In genomic region chr17:87603123-87603744, GRCm38 (mm10) we compare ENCODE assay signal across 15 mouse cellular contexts. TPM values are rescaled to one million over a fixed set of nuclear protein-coding genes. Genes with fewer than 3 reads are reported as not detected.
A peak's percentile ranks its signal among the peaks of the same experiment; 100 is the strongest.
DNase-seq lines count a peak whose midpoint lies in the region; ATAC-seq and TF ChIP-seq lines count a peak whose summit lies in the region.
"Had no signal": no experiment of that assay in that cellular context is flagged by ENCODE, and none has a peak within 500 bp of the region (broad histone marks: within the 10 kb centered on the region; RNA-seq: fewer than 3 reads in every experiment).

No protein-coding gene starts in this region.

- peak; percentile 39; the same call in 1 of the 2 replicates for ATAC-seq in lung, embryonic 15.5 days (ENCODE audit: borderline replicate concordance, extremely low read depth, low FRiP score, low TSS enrichment)
- peak; percentile 82 for ATAC-seq in intestine, embryonic 15.5 days

- H3K4me2 ChIP-seq in lung, embryonic 15.5 days, result no peak overlapping the region
- H3K4me2 ChIP-seq in intestine, embryonic 15.5 days (replicated peaks), result peak overlapping the region; percentile 37
- H3K4me2 ChIP-seq: heart, embryonic 15.5 days; hindbrain, embryonic 12.5 days had no signal

- no peak overlapping the region for H3K27ac ChIP-seq in lung, embryonic 15.5 days
- H3K27ac ChIP-seq in intestine, embryonic 15.5 days, result peak overlapping the region; percentile 77
- H3K27ac ChIP-seq in small intestine, adult 2 months (ENCODE audit: insufficient read depth, low read depth, low read length), result peak overlapping the region; percentile 99
- H3K27ac ChIP-seq: heart, embryonic 15.5 days; hindbrain, embryonic 12.5 days had no signal

- 54% methylated on average over 15 of the region's 15 CpGs for WGBS in lung, embryonic 15.5 days
- 59% methylated on average over 15 of the region's 15 CpGs for WGBS in intestine, embryonic 15.5 days
- WGBS in small intestine, adult 2 months, result 21% methylated on average over 15 of the region's 15 CpGs

- no peaks in the 10 kb centered on the region for H3K27me3 ChIP-seq in lung, embryonic 15.5 days
- H3K27me3 ChIP-seq in intestine, embryonic 15.5 days (replicated peaks), result no peaks in the 10 kb centered on the region
- no peaks in the 10 kb centered on the region for H3K27me3 ChIP-seq in small intestine, adult 2 months (ENCODE audit: control insufficient read depth, insufficient read depth, low read length)
- H3K27me3 ChIP-seq: heart, embryonic 15.5 days; hindbrain, embryonic 12.5 days had no signal

- H3K9me3 ChIP-seq in lung, embryonic 15.5 days, result no peaks in the 10 kb centered on the region
- no peaks in the 10 kb centered on the region for H3K9me3 ChIP-seq in intestine, embryonic 15.5 days
- H3K9me3 ChIP-seq: heart, embryonic 15.5 days; hindbrain, embryonic 12.5 days had no signal

- no peak overlapping the region for H3K9ac ChIP-seq in lung, embryonic 15.5 days
- peak overlapping the region; percentile 12; the same call in 1 of the 2 replicates for H3K9ac ChIP-seq in intestine, embryonic 15.5 days
- H3K9ac ChIP-seq: heart, embryonic 15.5 days; hindbrain, embryonic 12.5 days had no signal

- peak; percentile 11; the same call in 1 of the 2 replicates for TF ChIP-seq POLR2A in small intestine, adult 2 months (IDR thresholded peaks at IDR 0.05; ENCODE audit: low read depth, low read length)

- no peaks in the 10 kb centered on the region for H3K4me1 ChIP-seq in lung, embryonic 15.5 days
- H3K4me1 ChIP-seq in intestine, embryonic 15.5 days (replicated peaks), result no peaks in the 10 kb centered on the region
- H3K4me1 ChIP-seq in small intestine, adult 2 months (ENCODE audit: control insufficient read depth, insufficient read depth, insufficient read length, low read length), result peaks cover 6% of the 10 kb centered on the region
- H3K4me1 ChIP-seq: heart, embryonic 15.5 days; hindbrain, embryonic 12.5 days had no signal

- H3K36me3 ChIP-seq in lung, embryonic 15.5 days, result no peaks in the 10 kb centered on the region
- no peaks in the 10 kb centered on the region for H3K36me3 ChIP-seq in intestine, embryonic 15.5 days
- H3K36me3 ChIP-seq in small intestine, adult 2 months (ENCODE audit: control insufficient read depth, insufficient read depth, low read length), result no peaks in the 10 kb centered on the region
- H3K36me3 ChIP-seq: heart, embryonic 15.5 days; hindbrain, embryonic 12.5 days had no signal

- DNase-seq in lung, postnatal 10 days, result no peak
- DNase-seq in R1 (ENCODE audit: low read depth, low spot score), result peak; percentile 40
- no peak for DNase-seq in adrenal gland, postnatal 25 days
- DNase-seq in spleen, postnatal 36 days (ENCODE audit: low spot score in 2 of 2), result no peak
- no peak for DNase-seq in kidney, postnatal 10 days
- DNase-seq: adrenal gland, postnatal 14 days; cerebellum, postnatal 10 days; layer of hippocampus, postnatal 36 days; lung, adult 18-20 months had no signal

- no peak overlapping the region for H3K4me3 ChIP-seq in lung, embryonic 15.5 days
- H3K4me3 ChIP-seq in intestine, embryonic 15.5 days (replicated peaks), result no peak overlapping the region
- peak overlapping the region; percentile 54 for H3K4me3 ChIP-seq in small intestine, adult 2 months (ENCODE audit: low read depth, low read length)
- H3K4me3 ChIP-seq: heart, embryonic 15.5 days; hindbrain, embryonic 12.5 days; myocyte had no signal

- no peak for TF ChIP-seq CTCF in small intestine, adult 2 months (IDR thresholded peaks at IDR 0.05; ENCODE audit: extremely low read depth, insufficient read length, insufficient replicate concordance, low read depth, low read length)

RNA-seq across cellular contexts. Expression of gene Epcam, which starts 32.5 kb away (rescaled TPM):
- polyA plus RNA-seq in lung, embryonic 15.5 days (2015; fragmentation: Nextera tagmentation; extraction: Ambion mirVana), result 344 and 355 TPM in 2 replicates
- polyA plus RNA-seq in intestine, embryonic 15.5 days (2015; fragmentation: Nextera tagmentation; extraction: Ambion mirVana), result 958 and 974 TPM in 2 replicates
- 511 and 1,756 TPM in 2 replicates for polyA plus RNA-seq in small intestine, adult 2 months (2012; rRNA removed)
- total RNA-seq in adrenal gland, postnatal 25 days (2021), result not detected in 2 replicates
- polyA plus RNA-seq: myocyte had no signal
